Mouse (Mus musculus): Measurements from ENCODE around the gene Rab11fip4.

Gene Rab11fip4

GRCm38 (mm10) chr11:79590664-79591590, at the start of gene Rab11fip4:
TSS of gene Rab11fip4 (plus strand) at chr11:79591212.
- no peak for DNase-seq (ENCODE audit: low read depth, low spot score)

GRCm38 (mm10) chr11:79552622-79553021, 38.4 kb upstream of the Rab11fip4 start:
- DNase-seq (ENCODE audit: low read depth, low spot score) = no peak

- no peak for DNase-seq (ENCODE audit: low read depth, low spot score)
These were observed 30.5 kb upstream of the Rab11fip4 start for GRCm38 (mm10) chr11:79560536-79560935.

- no peak for DNase-seq (ENCODE audit: low read depth, low spot score)
These were observed 27.5 kb upstream of the Rab11fip4 start for GRCm38 (mm10) chr11:79563493-79563892.

GRCm38 (mm10) chr11:79566947-79567346, 24.1 kb upstream of the Rab11fip4 start:
- DNase-seq (ENCODE audit: low read depth, low spot score) = no peak

- no peak for DNase-seq (ENCODE audit: low read depth, low spot score)
These were observed 22.7 kb upstream of the Rab11fip4 start for GRCm38 (mm10) chr11:79568197-79568911.

- no peak for DNase-seq (ENCODE audit: low read depth, low spot score)
These were observed 20.7 kb upstream of the Rab11fip4 start for GRCm38 (mm10) chr11:79570319-79570718.

GRCm38 (mm10) chr11:79573836-79574235, 17.2 kb upstream of the Rab11fip4 start:
- no peak for DNase-seq (ENCODE audit: low read depth, low spot score)

GRCm38 (mm10) chr11:79575383-79576073, 15.5 kb upstream of the Rab11fip4 start:
- no peak for DNase-seq (ENCODE audit: low read depth, low spot score)

GRCm38 (mm10) chr11:79577741-79578140, 13.3 kb upstream of the Rab11fip4 start:
- DNase-seq (ENCODE audit: low read depth, low spot score) = peak; percentile 13

GRCm38 (mm10) chr11:79580660-79581059, 10.4 kb upstream of the Rab11fip4 start:
- DNase-seq (ENCODE audit: low read depth, low spot score) = no peak

GRCm38 (mm10) chr11:79581257-79581656, 9.8 kb upstream of the Rab11fip4 start:
- no peak for DNase-seq (ENCODE audit: low read depth, low spot score)

- peak; percentile 6 for DNase-seq (ENCODE audit: low read depth, low spot score)
These were observed 6.8 kb upstream of the Rab11fip4 start for GRCm38 (mm10) chr11:79584191-79584590.

- no peak for DNase-seq (ENCODE audit: low read depth, low spot score)
These were observed 1.5 kb upstream of the Rab11fip4 start for GRCm38 (mm10) chr11:79589317-79590075.

GRCm38 (mm10) chr11:79591591-79591975, 571 bp downstream of the Rab11fip4 start:
- DNase-seq (ENCODE audit: low read depth, low spot score) = no peak

GRCm38 (mm10) chr11:79593495-79593894, 2.5 kb downstream of the Rab11fip4 start:
- DNase-seq (ENCODE audit: low read depth, low spot score) = no peak

- no peak for DNase-seq (ENCODE audit: low read depth, low spot score)
These were observed 19.4 kb downstream of the Rab11fip4 start for GRCm38 (mm10) chr11:79610454-79610853.

- DNase-seq (ENCODE audit: low read depth, low spot score) = no peak
These were observed 20.1 kb downstream of the Rab11fip4 start for GRCm38 (mm10) chr11:79611011-79611666.

- no peak for DNase-seq (ENCODE audit: low read depth, low spot score)
These were observed 21.1 kb downstream of the Rab11fip4 start for GRCm38 (mm10) chr11:79612046-79612600.

- DNase-seq (ENCODE audit: low read depth, low spot score) = no peak
These were observed 22.1 kb downstream of the Rab11fip4 start for GRCm38 (mm10) chr11:79613084-79613483.

Data from c-Kit-negative CD71-positive TER-119-positive erythroid progenitor cells, embryonic 14.5 days (primary cell).